ENCODE assay signal across 16 mouse cellular contexts in the genomic region with DNA sequence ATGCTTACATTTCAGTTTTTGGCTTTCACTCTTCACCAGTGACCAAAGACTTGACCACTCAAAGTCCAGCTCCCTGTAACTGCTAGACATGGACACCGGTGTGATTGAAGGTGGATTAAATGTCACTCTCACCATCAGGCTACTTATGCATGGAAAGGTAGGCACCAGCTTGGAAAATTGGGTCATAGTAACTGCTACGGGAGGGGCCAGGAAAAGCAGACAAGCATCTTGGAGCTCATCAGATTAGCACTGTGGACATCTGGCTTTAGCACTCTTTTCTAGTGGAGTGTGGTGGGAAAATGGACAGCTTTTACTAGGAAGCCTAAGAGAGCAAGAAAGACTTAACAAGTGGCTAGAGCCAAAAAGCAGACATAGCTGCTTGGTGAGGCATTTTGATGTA. TPM values are rescaled to one million over a fixed set of nuclear protein-coding genes. Genes with fewer than 3 reads are reported as not detected.
DNase-seq lines count a peak whose midpoint lies in the region; ATAC-seq and TF ChIP-seq lines count a peak whose summit lies in the region.
"Had no signal": no experiment of that assay in that cellular context is flagged by ENCODE, and none has a peak within 500 bp of the region (broad histone marks: within the 10 kb centered on the region; RNA-seq: fewer than 3 reads in every experiment).

No protein-coding gene starts in this region.

- H3K36me3 ChIP-seq in heart, embryonic 12.5 days: peaks cover 43% of the 10 kb centered on the region
- peaks cover 51% of the 10 kb centered on the region for H3K36me3 ChIP-seq in lung, embryonic 14.5 days (ENCODE audit: insufficient read depth)
- H3K36me3 ChIP-seq in embryonic facial prominence, embryonic 10.5 days (replicated peaks): peaks cover 65% of the 10 kb centered on the region
- peaks cover 44% of the 10 kb centered on the region for H3K36me3 ChIP-seq in liver, embryonic 16.5 days (ENCODE audit: control insufficient read depth, insufficient read depth)

- H3K4me3 ChIP-seq in heart, embryonic 12.5 days: no peak overlapping the region
- H3K4me3 ChIP-seq in lung, embryonic 14.5 days (ENCODE audit: low read depth, low read length): no peak overlapping the region
- peak overlapping the region; percentile 5; the same call in 1 of the 2 replicates for H3K4me3 ChIP-seq in embryonic facial prominence, embryonic 10.5 days
- no peak overlapping the region for H3K4me3 ChIP-seq in liver, embryonic 16.5 days (ENCODE audit: low read depth, low read length)
- H3K4me3 ChIP-seq: stomach, embryonic 15.5 days had no signal

- no peak for ATAC-seq in heart, embryonic 12.5 days (ENCODE audit: insufficient number of reproducible peaks, low FRiP score)
- no peak for ATAC-seq in lung, embryonic 14.5 days (ENCODE audit: insufficient read depth)
- no peak for ATAC-seq in liver, embryonic 16.5 days (ENCODE audit: low read depth)
- ATAC-seq in CD4-positive, CD25-positive, alpha-beta regulatory T cell, adult 4 months: no peak
- ATAC-seq: intestine, postnatal 0 days had no signal

- H3K4me1 ChIP-seq in heart, embryonic 12.5 days (replicated peaks): peaks cover 6% of the 10 kb centered on the region; the same call in 1 of the 2 replicates
- no peaks in the 10 kb centered on the region for H3K4me1 ChIP-seq in lung, embryonic 14.5 days (ENCODE audit: insufficient read depth)
- peaks cover 17% of the 10 kb centered on the region for H3K4me1 ChIP-seq in embryonic facial prominence, embryonic 10.5 days
- peaks cover 6% of the 10 kb centered on the region for H3K4me1 ChIP-seq in liver, embryonic 16.5 days (ENCODE audit: control insufficient read depth, low read depth, low read length)

- H3K27me3 ChIP-seq in heart, embryonic 12.5 days (replicated peaks): no peaks in the 10 kb centered on the region
- no peaks in the 10 kb centered on the region for H3K27me3 ChIP-seq in lung, embryonic 14.5 days (ENCODE audit: insufficient read depth, low read length)
- no peaks in the 10 kb centered on the region for H3K27me3 ChIP-seq in embryonic facial prominence, embryonic 10.5 days (replicated peaks; ENCODE audit: low read depth, poor library complexity, severe bottlenecking)
- H3K27me3 ChIP-seq in liver, embryonic 16.5 days (ENCODE audit: control insufficient read depth, insufficient read depth, low read depth, low read length): no peaks in the 10 kb centered on the region
- H3K27me3 ChIP-seq: stomach, embryonic 15.5 days had no signal

- WGBS in heart, embryonic 12.5 days: 71% methylated on average over 2 of the region's 2 CpGs
- WGBS in lung, embryonic 14.5 days: 64% methylated on average over 2 of the region's 2 CpGs
- 77% methylated on average over 2 of the region's 2 CpGs for WGBS in embryonic facial prominence, embryonic 10.5 days
- WGBS in liver, embryonic 16.5 days (ENCODE audit: insufficient replicate concordance): 66% methylated on average over 2 of the region's 2 CpGs

- no peak overlapping the region for H3K9ac ChIP-seq in heart, embryonic 12.5 days
- H3K9ac ChIP-seq in lung, embryonic 14.5 days: no peak overlapping the region
- H3K9ac ChIP-seq in liver, embryonic 16.5 days (ENCODE audit: low read depth, low read length): no peak overlapping the region
- H3K9ac ChIP-seq: stomach, embryonic 15.5 days had no signal

- no peaks in the 10 kb centered on the region for H3K9me3 ChIP-seq in heart, embryonic 12.5 days (replicated peaks)
- H3K9me3 ChIP-seq in lung, embryonic 14.5 days (ENCODE audit: low read depth, low read length): no peaks in the 10 kb centered on the region
- 0 out of 2 replicates have a peak, but pooled peaks cover 3% of the 10 kb centered on the region for H3K9me3 ChIP-seq in embryonic facial prominence, embryonic 10.5 days
- peaks cover 2% of the 10 kb centered on the region; the same call in 1 of the 2 replicates for H3K9me3 ChIP-seq in liver, embryonic 16.5 days (replicated peaks; ENCODE audit: control insufficient read depth, low read length)
- H3K9me3 ChIP-seq: stomach, embryonic 15.5 days had no signal

- no peak overlapping the region for H3K27ac ChIP-seq in heart, embryonic 12.5 days (ENCODE audit: poor library complexity, severe bottlenecking)
- H3K27ac ChIP-seq in lung, embryonic 14.5 days (ENCODE audit: low read depth): no peak overlapping the region
- no peak overlapping the region for H3K27ac ChIP-seq in embryonic facial prominence, embryonic 10.5 days (replicated peaks)
- H3K27ac ChIP-seq in liver, embryonic 16.5 days (ENCODE audit: low read length): 0 out of 2 replicates have a peak overlapping the region, but pooled peaks have one; percentile 11
- H3K27ac ChIP-seq: stomach, embryonic 15.5 days had no signal

- H3K4me2 ChIP-seq in heart, embryonic 12.5 days: peak overlapping the region; percentile 28; the same call in 1 of the 2 replicates
- H3K4me2 ChIP-seq in lung, embryonic 14.5 days: peak overlapping the region; percentile 21; the same call in 1 of the 2 replicates
- H3K4me2 ChIP-seq in liver, embryonic 16.5 days (ENCODE audit: low read depth, low read length): no peak overlapping the region
- H3K4me2 ChIP-seq: stomach, embryonic 15.5 days had no signal

- DNase-seq in heart, adult 18-20 months: no peak
- DNase-seq in lung, embryonic 14.5 days: no peak
- DNase-seq in lung, postnatal 10 days: no peak
- no peak for DNase-seq in embryonic facial prominence, embryonic 10.5 days (ENCODE audit: low spot score)
- DNase-seq in B cell, adult 2 months: no peak
- DNase-seq: gastrocnemius, postnatal 14 days; lung, postnatal 4 days; right cerebral cortex, postnatal 14 days had no signal

- TF ChIP-seq CTCF in lung, embryonic 14.5 days (IDR thresholded peaks at IDR 0.05; ENCODE audit: low read depth): no peak

RNA-seq across cellular contexts. Expression of gene Pcbp2, which starts 2.9 kb away (rescaled TPM):
- polyA plus RNA-seq in heart, embryonic 12.5 days (2016; fragmentation: Nextera tagmentation; extraction: Ambion mirVana): 134 and 142 TPM in 2 replicates
- total RNA-seq in heart, adult 18-20 months (2021): 100 to 1,000 TPM; 418 to 491 TPM
- polyA plus RNA-seq in lung, embryonic 14.5 days (2014; fragmentation: Nextera tagmentation; extraction: Ambion mirVana): 280 and 281 TPM in 2 replicates
- polyA plus RNA-seq in embryonic facial prominence, embryonic 10.5 days (2016; fragmentation: Nextera tagmentation; extraction: Ambion mirVana): 206 and 217 TPM in 2 replicates
- polyA plus RNA-seq in liver, embryonic 16.5 days (2015; fragmentation: Nextera tagmentation; extraction: Ambion mirVana): 64.7 and 67.7 TPM in 2 replicates
- 100 to 1,000 TPM; 198 to 220 TPM for polyA plus RNA-seq in CD4-positive, CD25-positive, alpha-beta regulatory T cell, adult 4 months (2017; shearing (Covaris generic))

RNA-seq across cellular contexts. Expression of gene Prr13, which starts 14.4 kb away (rescaled TPM):
- polyA plus RNA-seq in heart, embryonic 12.5 days (2016; fragmentation: Nextera tagmentation; extraction: Ambion mirVana): 116 and 119 TPM in 2 replicates
- 10 to 100 TPM; 20.3 to 24.4 TPM for total RNA-seq in heart, adult 18-20 months (2021)
- polyA plus RNA-seq in lung, embryonic 14.5 days (2014; fragmentation: Nextera tagmentation; extraction: Ambion mirVana): 70.9 and 73.8 TPM in 2 replicates
- 73.1 and 77.4 TPM in 2 replicates for polyA plus RNA-seq in embryonic facial prominence, embryonic 10.5 days (2016; fragmentation: Nextera tagmentation; extraction: Ambion mirVana)
- 120 and 139 TPM in 2 replicates for polyA plus RNA-seq in liver, embryonic 16.5 days (2015; fragmentation: Nextera tagmentation; extraction: Ambion mirVana)
- polyA plus RNA-seq in CD4-positive, CD25-positive, alpha-beta regulatory T cell, adult 4 months (2017; shearing (Covaris generic)): 1,000 to 10,000 TPM; 1,029 to 1,286 TPM

RNA-seq across cellular contexts. Expression of gene Amhr2, which starts 28.1 kb away (rescaled TPM):
- polyA plus RNA-seq in heart, embryonic 12.5 days (2016; fragmentation: Nextera tagmentation; extraction: Ambion mirVana): 0.38 and 0.71 TPM in 2 replicates
- under 1 TPM; 0.39 to 0.97 TPM for total RNA-seq in heart, adult 18-20 months (2021)
- polyA plus RNA-seq in lung, embryonic 14.5 days (2014; fragmentation: Nextera tagmentation; extraction: Ambion mirVana): 0.21 and 0.85 TPM in 2 replicates
- polyA plus RNA-seq in embryonic facial prominence, embryonic 10.5 days (2016; fragmentation: Nextera tagmentation; extraction: Ambion mirVana): 0.09 and 0.20 TPM in 2 replicates
- polyA plus RNA-seq in liver, embryonic 16.5 days (2015; fragmentation: Nextera tagmentation; extraction: Ambion mirVana): 0.04 and 0.07 TPM in 2 replicates
- polyA plus RNA-seq in CD4-positive, CD25-positive, alpha-beta regulatory T cell, adult 4 months (2017; shearing (Covaris generic)): under 1 TPM; 0.63 to 0.71 TPM
- total RNA-seq: common myeloid progenitor, adult 5-6 weeks had no signal

RNA-seq across cellular contexts. Expression of gene Gm10337, which starts 30.3 kb away (rescaled TPM):
- not detected in 2 replicates for polyA plus RNA-seq in heart, embryonic 12.5 days (2016; fragmentation: Nextera tagmentation; extraction: Ambion mirVana)
- not detected for total RNA-seq in heart, adult 18-20 months (2021)
- polyA plus RNA-seq in lung, embryonic 14.5 days (2014; fragmentation: Nextera tagmentation; extraction: Ambion mirVana): not detected in 2 replicates
- 7.6 TPM in 1 of 2 replicates, not detected in the other for polyA plus RNA-seq in embryonic facial prominence, embryonic 10.5 days (2016; fragmentation: Nextera tagmentation; extraction: Ambion mirVana)
- polyA plus RNA-seq in liver, embryonic 16.5 days (2015; fragmentation: Nextera tagmentation; extraction: Ambion mirVana): not detected in 2 replicates
- not detected for polyA plus RNA-seq in CD4-positive, CD25-positive, alpha-beta regulatory T cell, adult 4 months (2017; shearing (Covaris generic))
- total RNA-seq: common myeloid progenitor, adult 5-6 weeks; gastrocnemius, postnatal 14 days; layer of hippocampus, adult 8-10 months; left cerebral cortex, postnatal 25 days had no signal
- polyA plus RNA-seq: intestine, postnatal 0 days had no signal

RNA-seq across cellular contexts. Expression of gene Map3k12, which starts 43.6 kb away (rescaled TPM):
- polyA plus RNA-seq in heart, embryonic 12.5 days (2016; fragmentation: Nextera tagmentation; extraction: Ambion mirVana): 14.7 and 17.3 TPM in 2 replicates
- 1 to 10 TPM; 1.8 to 2.3 TPM for total RNA-seq in heart, adult 18-20 months (2021)
- 13.2 and 13.9 TPM in 2 replicates for polyA plus RNA-seq in lung, embryonic 14.5 days (2014; fragmentation: Nextera tagmentation; extraction: Ambion mirVana)
- polyA plus RNA-seq in embryonic facial prominence, embryonic 10.5 days (2016; fragmentation: Nextera tagmentation; extraction: Ambion mirVana): 29.1 and 32.3 TPM in 2 replicates
- 1.4 and 2.0 TPM in 2 replicates for polyA plus RNA-seq in liver, embryonic 16.5 days (2015; fragmentation: Nextera tagmentation; extraction: Ambion mirVana)
- polyA plus RNA-seq in CD4-positive, CD25-positive, alpha-beta regulatory T cell, adult 4 months (2017; shearing (Covaris generic)): 1 to 10 TPM; 6.8 to 8.1 TPM
